Mouse (Mus musculus) adrenal gland, postnatal 10 days (tissue): ENCODE results near the gene Gsn. TPM values are rescaled to one million over a fixed set of nuclear protein-coding genes. Genes with fewer than 3 reads are reported as not detected.

Source experiments
- DNase-seq: peaks from one replicate; pipeline ENCODE4 v3.0.0; 2021; ENCODE audit warnings: mixed read lengths
- long read RNA-seq, 2 experiments: library from polyadenylated mRNA; stranded (forward); transcript quantifications; one replicate each; pipeline ENCODE4 v2.0.0; 2021
- total RNA-seq, 2 experiments: library from RNA; stranded (reverse); gene quantifications; 2 replicates each; pipeline ENCODE4 v1.2.3; 2021

Gene Gsn
- 100 to 1,000 TPM; 161 to 192 TPM for total RNA-seq
- long read RNA-seq, experiment 1, transcript Gsn-205 (18 exons, 2,607 nt): minor isoform, 45 of 938 reads
- long read RNA-seq, experiment 1, transcript Gsn-201 (17 exons, 2,653 nt): major isoform, 762 of 938 reads
- long read RNA-seq, experiment 1, partial matches to known transcripts: 100 of 938 reads
- long read RNA-seq, experiment 1, other reads (novel, unspliced or antisense): 31 of 938 reads
- long read RNA-seq, experiment 2, transcript Gsn-201 (17 exons, 2,653 nt): major isoform, 325 of 399 reads
- long read RNA-seq, experiment 2, transcript Gsn-205 (18 exons, 2,607 nt): minor isoform, 29 of 399 reads
- long read RNA-seq, experiment 2, partial matches to known transcripts: 23 of 399 reads
- long read RNA-seq, experiment 2, other reads (novel, unspliced or antisense): 22 of 399 reads

GRCm38 (mm10) chr2:35255885-35256833 lies at the start of gene Gsn:
Gene Gsn (plus strand): TSS chr2:35256380.
- DNase-seq: peak; percentile 93

- no peak for DNase-seq
Measured at GRCm38 (mm10) chr2:35206761-35207160, 49.4 kb upstream of the Gsn start.

GRCm38 (mm10) chr2:35208054-35208453 lies 48.1 kb upstream of the Gsn start:
- no peak for DNase-seq

GRCm38 (mm10) chr2:35208931-35209665 lies 47.1 kb upstream of the Gsn start:
- no peak for DNase-seq

GRCm38 (mm10) chr2:35211681-35212080 lies 44.5 kb upstream of the Gsn start:
- DNase-seq: no peak

- DNase-seq: no peak
Measured at GRCm38 (mm10) chr2:35213345-35213910, 42.8 kb upstream of the Gsn start.

- DNase-seq: peak; percentile 90
Measured at GRCm38 (mm10) chr2:35214881-35215358, 41.3 kb upstream of the Gsn start.

GRCm38 (mm10) chr2:35215363-35215762 lies 40.8 kb upstream of the Gsn start:
- no peak for DNase-seq

GRCm38 (mm10) chr2:35216701-35217100 lies 39.5 kb upstream of the Gsn start:
- DNase-seq: no peak

- no peak for DNase-seq
Measured at GRCm38 (mm10) chr2:35218736-35219135, 37.4 kb upstream of the Gsn start.

GRCm38 (mm10) chr2:35222822-35223391 lies 33.3 kb upstream of the Gsn start:
- no peak for DNase-seq

- no peak for DNase-seq
Measured at GRCm38 (mm10) chr2:35224285-35224684, 31.9 kb upstream of the Gsn start.

- DNase-seq: no peak
Measured at GRCm38 (mm10) chr2:35228145-35228544, 28.0 kb upstream of the Gsn start.

GRCm38 (mm10) chr2:35230215-35230614 lies 26.0 kb upstream of the Gsn start:
- DNase-seq: no peak

GRCm38 (mm10) chr2:35231871-35232270 lies 24.3 kb upstream of the Gsn start:
- DNase-seq: peak; percentile 56

GRCm38 (mm10) chr2:35232595-35233445 lies 23.4 kb upstream of the Gsn start:
- DNase-seq: no peak

- DNase-seq: no peak
Measured at GRCm38 (mm10) chr2:35233898-35234297, 22.3 kb upstream of the Gsn start.

- peak; percentile 23 for DNase-seq
Measured at GRCm38 (mm10) chr2:35235021-35235420, 21.2 kb upstream of the Gsn start.

GRCm38 (mm10) chr2:35244241-35244640 lies 11.9 kb upstream of the Gsn start:
- DNase-seq: no peak

GRCm38 (mm10) chr2:35247763-35248162 lies 8.4 kb upstream of the Gsn start:
- no peak for DNase-seq
